Mouse (Mus musculus) liver, adult 2 months (tissue): Measurements from ENCODE around the gene Cep290.

Experiments
- CTCF ChIP-seq: fragments of 200-500 bp; IDR thresholded peaks from 2 replicates; pipeline ENCODE4 v1.5.1; 2011; ENCODE audit warnings: low read depth, low read length, control low read depth
- POLR2A ChIP-seq: fragments of 200-500 bp; IDR thresholded peaks from 2 replicates; pipeline ENCODE4 v1.6.1; 2011; ENCODE audit warnings: low read length, control low read depth; ENCODE audit not compliant: insufficient read depth; ENCODE audit errors: extremely low read depth

DNA sequence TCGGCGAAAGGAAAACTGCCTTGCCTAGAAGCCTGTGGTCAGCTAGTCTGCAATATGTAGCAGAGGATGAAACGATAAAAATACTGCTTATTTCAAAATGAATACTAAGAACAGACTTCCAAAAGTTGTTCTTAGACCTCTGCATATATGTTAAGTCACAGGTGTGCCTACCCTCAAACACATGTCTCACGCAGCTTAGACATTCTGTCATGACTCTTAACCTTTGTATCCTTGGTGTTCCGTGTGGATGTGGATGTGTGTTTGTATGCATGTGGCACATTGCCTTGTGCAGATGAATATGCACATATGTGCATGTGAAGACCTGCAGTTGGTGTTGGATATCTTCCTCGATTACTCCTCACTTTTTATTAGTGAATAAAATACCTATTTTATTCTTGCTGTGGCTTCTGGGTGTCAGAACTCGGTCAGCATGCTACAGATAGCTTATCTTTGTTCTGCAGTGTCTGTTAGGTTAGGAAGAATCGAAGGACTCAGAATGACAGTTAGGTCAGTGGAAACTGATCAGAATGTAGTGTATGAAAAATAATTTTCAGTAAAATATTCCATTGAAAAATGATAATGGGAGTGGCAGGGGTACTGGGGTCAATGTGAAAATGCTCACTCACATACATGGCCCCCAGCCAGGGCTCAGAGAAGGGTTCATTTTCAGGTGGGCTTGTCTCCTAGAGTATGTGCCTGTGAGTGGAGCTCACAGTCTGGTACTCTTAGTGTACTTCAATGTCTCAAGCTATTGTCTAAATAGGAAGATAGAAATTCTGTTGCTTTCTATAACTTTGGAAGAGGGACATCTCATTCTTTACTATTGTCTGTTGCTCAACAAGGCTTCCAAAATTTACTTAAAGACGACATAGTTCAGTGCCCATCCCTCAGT lies 37.4 kb downstream of the Cep290 start:
- TF ChIP-seq CTCF = no peak
- no peak for TF ChIP-seq POLR2A
